Mouse (Mus musculus) forebrain, embryonic 15.5 days (tissue): ENCODE results near the gene Insig2. TPM values are rescaled to one million over a fixed set of nuclear protein-coding genes. Genes with fewer than 3 reads are reported as not detected.

Experiments used
- ATAC-seq: fragments of 200-750 bp; cut with Nextera tagmentation; replicated peaks from 2 replicates; pipeline ENCODE4 v1.8.0; 2017; ENCODE audit warnings: mild to moderate bottlenecking, moderate TSS enrichment, moderate library complexity
- H3K27ac ChIP-seq: fragments of 300-500 bp; sonication (generic); replicated peaks from 2 replicates; pipeline ENCODE4 v1.5.1; 2015; ENCODE audit warnings: mild to moderate bottlenecking, inconsistent platforms
- H3K27me3 ChIP-seq: fragments of 300-500 bp; sonication (generic); 2 replicates; pipeline ENCODE4 v1.6.1; 2015; ENCODE audit warnings: inconsistent platforms
- H3K36me3 ChIP-seq: fragments of 300-500 bp; sonication (generic); 2 replicates; pipeline ENCODE4 v1.6.1; 2015; ENCODE audit warnings: mild to moderate bottlenecking, inconsistent platforms
- H3K4me1 ChIP-seq: fragments of 300-500 bp; sonication (generic); 2 replicates; pipeline ENCODE4 v1.6.1; 2015; ENCODE audit warnings: inconsistent platforms
- H3K4me2 ChIP-seq: fragments of 300-500 bp; sonication (generic); replicated peaks from 2 replicates; pipeline ENCODE4 v1.6.1; 2015; ENCODE audit warnings: mild to moderate bottlenecking, inconsistent platforms
- H3K4me3 ChIP-seq: fragments of 300-500 bp; sonication (generic); 2 replicates; pipeline ENCODE4 v1.5.1; 2015; ENCODE audit warnings: mild to moderate bottlenecking, inconsistent platforms
- H3K9ac ChIP-seq: fragments of 300-500 bp; sonication (generic); replicated peaks from 2 replicates; pipeline ENCODE4 v1.6.1; 2015; ENCODE audit warnings: mild to moderate bottlenecking, inconsistent platforms
- H3K9me3 ChIP-seq: fragments of 300-500 bp; sonication (generic); 2 replicates; pipeline ENCODE4 v1.6.1; 2016; ENCODE audit warnings: inconsistent platforms
- WGBS: fragments of 180-500 bp; shearing (Covaris S2); methylation state at CpG from one replicate; pipeline ENCODE4 v1.1.7; 2015; ENCODE audit warnings: mixed read lengths; 5-methylcytosine and 5-hydroxymethylcytosine counted together
- polyA plus RNA-seq: library from polyadenylated mRNA; unstranded; fragments of >200 nt; fragmentation: Nextera tagmentation; extraction: Ambion mirVana; gene quantifications from 2 replicates; pipeline ENCODE4 v1.2.1, GENCODE M21; 2015

Gene Insig2
- polyA plus RNA-seq, 1 experiment from 2014 or later = 44.4 TPM

DNA sequence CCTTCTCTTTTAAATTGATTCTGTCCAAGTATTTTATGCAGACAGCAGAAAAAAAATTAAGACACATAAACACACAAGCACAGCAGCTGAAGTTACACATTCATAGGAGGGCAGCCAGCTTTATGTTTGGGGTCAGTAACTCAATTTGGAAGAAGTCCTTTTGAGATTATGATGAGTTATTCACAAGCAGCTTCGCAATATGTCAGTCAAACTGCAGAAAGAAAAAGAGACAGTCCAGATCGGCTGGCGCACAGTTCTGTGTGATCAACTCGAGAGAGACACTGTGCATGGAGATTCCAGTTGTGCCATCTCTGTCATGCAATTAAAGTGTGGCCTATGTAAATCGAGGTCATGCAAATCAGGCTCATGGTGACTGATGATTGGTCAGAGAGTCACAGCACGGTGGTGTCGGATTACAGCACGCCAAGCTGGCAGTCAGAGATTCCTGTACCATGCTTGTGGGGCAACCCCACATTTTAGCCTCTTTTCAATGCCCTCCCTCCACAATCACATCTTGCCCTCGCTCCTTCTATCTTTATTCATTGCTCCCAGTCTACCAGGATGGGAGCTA, 72.1 kb downstream of the Insig2 start:
- Histone ChIP-seq H3K27me3 (no peaks in the 10 kb centered on the region), H3K9me3 (no peaks in the 10 kb centered on the region), H3K27ac (no peak overlapping the region), H3K9ac (no peak overlapping the region), H3K36me3 (no peaks in the 10 kb centered on the region), H3K4me2 (no peak overlapping the region), H3K4me3 (no peak overlapping the region), H3K4me1 (no peaks in the 10 kb centered on the region)
- ATAC-seq = no peak
- WGBS = 49% methylated on average over 9 of the region's 9 CpGs

Other genes starting within 250 kb of the Insig2 start
- 11.5 and 12.9 TPM in 2 replicates for gene Ccdc93, start 98.5 kb upstream of the Insig2 start, polyA plus RNA-seq
- 0.39 and 0.52 TPM in 2 replicates for gene Htr5b, start 195.9 kb upstream of the Insig2 start, polyA plus RNA-seq
- gene Ddx18, start 235.4 kb upstream of the Insig2 start, polyA plus RNA-seq = 51.0 and 53.7 TPM in 2 replicates